Mouse (Mus musculus): ENCODE data around the gene Gjc1. TPM values are rescaled to one million over a fixed set of nuclear protein-coding genes. Genes with fewer than 3 reads are reported as not detected.

The Gjc1 gene
- total and polyA plus RNA-seq, 3 experiments: 0.11 TPM; not detected in 2

DNA sequence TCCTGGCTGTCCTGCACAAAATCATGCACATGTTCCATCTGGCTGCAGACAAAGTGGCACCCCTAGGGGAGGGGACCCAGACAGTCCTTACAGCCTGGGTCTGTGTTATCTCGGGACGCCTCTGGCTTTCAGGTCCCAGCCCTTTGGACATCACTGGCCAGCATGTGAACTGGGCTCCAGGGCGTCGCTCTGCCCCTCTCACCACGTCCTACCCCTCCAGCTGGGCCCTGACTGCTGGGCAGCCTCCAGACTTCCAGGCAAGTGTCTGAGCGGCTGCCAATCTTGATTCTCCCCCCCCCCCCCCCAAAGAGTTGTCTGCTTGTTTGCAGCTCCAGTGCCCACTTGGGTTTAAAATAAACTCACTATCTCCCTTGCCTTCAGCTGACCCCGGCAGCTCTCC lies 36.1 kb downstream of the Gjc1 start:
- Histone ChIP-seq H3K27me3 (ENCODE audit: insufficient read depth, low read length) (peaks cover 21% of the 10 kb centered on the region), H3K9me3 (replicated peaks) (no peaks in the 10 kb centered on the region), H3K4me3 (ENCODE audit: low read depth, low read length) (no peak overlapping the region), H3K36me3 (replicated peaks) (no peaks in the 10 kb centered on the region), H3K4me1 (ENCODE audit: insufficient read depth, low read depth, low read length) (no peaks in the 10 kb centered on the region)
- TF ChIP-seq POLR2AphosphoS5 (IDR thresholded peaks at IDR 0.05; ENCODE audit: insufficient replicate concordance, low read depth, low read length) (no peak), CTCF (IDR thresholded peaks at IDR 0.05; ENCODE audit: low read depth, low read length) (no peak), GATA1 (IDR thresholded peaks at IDR 0.05; ENCODE audit: borderline replicate concordance, low read length) (no peak), TAL1 (conservative IDR thresholded peaks at IDR 0.05; ENCODE audit: low read depth, low read length) (no peak), GATA2 (IDR thresholded peaks at IDR 0.05; ENCODE audit: borderline replicate concordance, low read depth, low read length) (no peak)
- ATAC-seq (ENCODE audit: extremely low read depth, insufficient number of reproducible peaks, low FRiP score, poor library complexity, severe bottlenecking) (no peak), DNase-seq (ENCODE audit: low spot score) (no peak)

DNA sequence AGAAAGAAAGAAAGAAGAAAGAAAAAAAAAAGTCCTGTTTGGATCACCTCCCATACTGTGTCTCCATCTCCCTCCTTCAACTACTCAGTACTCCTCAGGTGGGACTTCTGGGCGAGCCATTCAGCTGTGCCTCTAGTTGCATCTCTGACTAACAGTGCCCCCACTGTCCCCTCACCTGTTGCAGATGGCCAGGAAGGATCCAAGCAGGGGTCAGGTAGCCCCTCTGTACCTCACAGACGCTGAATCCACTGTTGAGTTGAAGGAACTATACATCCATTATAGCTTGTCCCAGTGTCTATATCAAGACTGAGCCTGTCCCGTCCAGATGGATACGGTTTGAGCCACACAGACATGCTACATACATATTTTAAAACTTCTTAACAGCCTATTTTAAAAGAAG lies 38.0 kb downstream of the Gjc1 start:
- Histone ChIP-seq H3K36me3 (replicated peaks) (no peaks in the 10 kb centered on the region), H3K27me3 (ENCODE audit: insufficient read depth, low read length) (peaks cover 32% of the 10 kb centered on the region), H3K4me3 (ENCODE audit: low read depth, low read length) (no peak overlapping the region), H3K4me1 (ENCODE audit: insufficient read depth, low read depth, low read length) (no peaks in the 10 kb centered on the region), H3K9me3 (replicated peaks) (no peaks in the 10 kb centered on the region)
- ATAC-seq (ENCODE audit: extremely low read depth, insufficient number of reproducible peaks, low FRiP score, poor library complexity, severe bottlenecking): no peak
- TF ChIP-seq GATA1 (IDR thresholded peaks at IDR 0.05; ENCODE audit: borderline replicate concordance, low read length) (no peak), TAL1 (conservative IDR thresholded peaks at IDR 0.05; ENCODE audit: low read depth, low read length) (no peak), POLR2AphosphoS5 (IDR thresholded peaks at IDR 0.05; ENCODE audit: insufficient replicate concordance, low read depth, low read length) (no peak), GATA2 (IDR thresholded peaks at IDR 0.05; ENCODE audit: borderline replicate concordance, low read depth, low read length) (no peak), CTCF (IDR thresholded peaks at IDR 0.05; ENCODE audit: low read depth, low read length) (no peak)
- no peak for DNase-seq (ENCODE audit: low spot score)

- H3K9me3 ChIP-seq (replicated peaks): no peaks in the 10 kb centered on the region
- ATAC-seq (ENCODE audit: extremely low read depth, insufficient number of reproducible peaks, low FRiP score, poor library complexity, severe bottlenecking) (no peak), DNase-seq (ENCODE audit: low spot score) (no peak)
- H3K36me3 ChIP-seq (replicated peaks): no peaks in the 10 kb centered on the region
- H3K27me3 ChIP-seq (ENCODE audit: insufficient read depth, low read length): peaks cover 36% of the 10 kb centered on the region
- H3K4me3 ChIP-seq (ENCODE audit: low read depth, low read length): no peak overlapping the region
- H3K4me1 ChIP-seq (ENCODE audit: insufficient read depth, low read depth, low read length): no peaks in the 10 kb centered on the region
- TF ChIP-seq CTCF (IDR thresholded peaks at IDR 0.05; ENCODE audit: low read depth, low read length) (no peak), GATA1 (IDR thresholded peaks at IDR 0.05; ENCODE audit: borderline replicate concordance, low read length) (no peak), GATA2 (IDR thresholded peaks at IDR 0.05; ENCODE audit: borderline replicate concordance, low read depth, low read length) (no peak), POLR2AphosphoS5 (IDR thresholded peaks at IDR 0.05; ENCODE audit: insufficient replicate concordance, low read depth, low read length) (no peak), TAL1 (conservative IDR thresholded peaks at IDR 0.05; ENCODE audit: low read depth, low read length) (no peak)
Measured at GRCm38 (mm10) chr11:102780986-102781351, 38.5 kb downstream of the Gjc1 start.

DNA sequence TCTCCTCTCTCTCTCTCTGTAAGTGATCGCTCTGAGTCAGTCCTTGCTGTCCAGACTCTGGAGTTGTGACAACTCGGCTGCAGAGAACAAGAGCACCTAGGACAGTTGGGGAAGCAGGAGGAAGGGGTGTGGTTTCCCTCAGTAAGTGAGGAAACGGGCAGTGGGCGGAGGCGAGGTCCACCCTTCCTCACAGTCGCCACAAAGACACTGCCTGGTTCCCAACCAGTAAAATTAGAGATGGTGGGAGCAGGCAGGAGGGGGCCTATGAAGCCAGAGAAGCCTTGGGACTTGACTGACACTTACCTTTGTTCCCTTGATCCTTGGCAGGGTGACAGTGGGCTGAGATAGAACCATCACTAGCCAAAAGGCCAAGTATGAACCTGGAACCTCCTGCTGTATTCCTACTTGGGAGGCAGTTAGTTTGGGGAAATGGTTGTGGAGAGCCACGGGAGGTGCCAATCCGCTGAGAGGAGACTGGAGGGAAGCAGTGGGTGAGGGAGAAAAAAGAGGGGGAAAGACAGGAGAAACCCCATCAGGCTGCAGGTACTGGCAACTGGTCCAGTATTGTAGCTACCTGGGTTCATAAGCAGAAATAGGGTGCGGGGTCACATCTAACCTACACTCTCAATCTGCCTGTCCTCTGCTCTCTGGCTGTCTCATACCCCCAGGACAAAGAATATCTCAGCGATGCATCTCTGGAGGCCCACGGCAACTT lies 39.1 kb downstream of the Gjc1 start:
- DNase-seq (ENCODE audit: low spot score) (no peak), ATAC-seq (ENCODE audit: extremely low read depth, insufficient number of reproducible peaks, low FRiP score, poor library complexity, severe bottlenecking) (no peak)
- TF ChIP-seq GATA2 (IDR thresholded peaks at IDR 0.05; ENCODE audit: borderline replicate concordance, low read depth, low read length) (no peak), GATA1 (IDR thresholded peaks at IDR 0.05; ENCODE audit: borderline replicate concordance, low read length) (no peak), CTCF (IDR thresholded peaks at IDR 0.05; ENCODE audit: low read depth, low read length) (no peak), TAL1 (conservative IDR thresholded peaks at IDR 0.05; ENCODE audit: low read depth, low read length) (no peak), POLR2AphosphoS5 (IDR thresholded peaks at IDR 0.05; ENCODE audit: insufficient replicate concordance, low read depth, low read length) (no peak)
- Histone ChIP-seq H3K27me3 (ENCODE audit: insufficient read depth, low read length) (peaks cover 40% of the 10 kb centered on the region), H3K4me1 (ENCODE audit: insufficient read depth, low read depth, low read length) (no peaks in the 10 kb centered on the region), H3K4me3 (ENCODE audit: low read depth, low read length) (no peak overlapping the region), H3K36me3 (replicated peaks) (no peaks in the 10 kb centered on the region), H3K9me3 (replicated peaks) (no peaks in the 10 kb centered on the region)

GRCm38 (mm10) chr11:102779824-102780223 lies 39.7 kb downstream of the Gjc1 start:
- Histone ChIP-seq H3K9me3 (replicated peaks) (no peaks in the 10 kb centered on the region), H3K36me3 (replicated peaks) (no peaks in the 10 kb centered on the region), H3K27me3 (ENCODE audit: insufficient read depth, low read length) (peaks cover 41% of the 10 kb centered on the region), H3K4me1 (ENCODE audit: insufficient read depth, low read depth, low read length) (no peaks in the 10 kb centered on the region), H3K4me3 (ENCODE audit: low read depth, low read length) (no peak overlapping the region)
- TF ChIP-seq GATA1 (IDR thresholded peaks at IDR 0.05; ENCODE audit: borderline replicate concordance, low read length) (no peak), CTCF (IDR thresholded peaks at IDR 0.05; ENCODE audit: low read depth, low read length) (no peak), GATA2 (IDR thresholded peaks at IDR 0.05; ENCODE audit: borderline replicate concordance, low read depth, low read length) (no peak), POLR2AphosphoS5 (IDR thresholded peaks at IDR 0.05; ENCODE audit: insufficient replicate concordance, low read depth, low read length) (no peak), TAL1 (conservative IDR thresholded peaks at IDR 0.05; ENCODE audit: low read depth, low read length) (no peak)
- DNase-seq (ENCODE audit: low spot score) (no peak), ATAC-seq (ENCODE audit: extremely low read depth, insufficient number of reproducible peaks, low FRiP score, poor library complexity, severe bottlenecking) (no peak)

DNA sequence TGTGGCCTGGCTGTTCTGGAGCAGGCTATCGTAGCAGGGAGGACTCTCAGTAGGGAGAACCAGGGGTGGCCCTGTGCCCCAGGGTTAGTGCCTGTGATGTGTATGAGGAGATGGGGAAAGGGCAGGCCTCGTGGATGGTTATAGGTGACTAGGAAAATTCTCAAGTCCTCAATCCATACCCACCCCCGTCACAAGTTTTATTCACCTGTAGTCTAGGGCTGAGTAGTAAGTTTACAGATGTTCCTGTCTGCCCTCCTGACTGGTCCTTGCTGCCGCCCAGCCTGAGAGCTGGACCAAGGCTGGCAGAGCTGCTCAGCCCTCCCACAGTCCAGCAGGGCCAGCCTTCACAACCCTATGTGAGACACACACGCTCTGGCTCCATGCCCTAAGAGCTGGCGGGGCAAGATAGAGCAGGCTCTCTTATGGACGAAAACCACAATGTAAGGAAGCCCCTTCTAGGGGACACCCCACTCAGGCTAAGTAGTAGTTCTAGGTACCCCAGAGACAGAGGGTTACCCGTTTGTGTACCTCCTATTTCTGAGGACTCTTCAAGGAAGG lies 40.3 kb downstream of the Gjc1 start:
- TF ChIP-seq POLR2AphosphoS5 (IDR thresholded peaks at IDR 0.05; ENCODE audit: insufficient replicate concordance, low read depth, low read length) (no peak), CTCF (IDR thresholded peaks at IDR 0.05; ENCODE audit: low read depth, low read length) (no peak), GATA1 (IDR thresholded peaks at IDR 0.05; ENCODE audit: borderline replicate concordance, low read length) (no peak), TAL1 (conservative IDR thresholded peaks at IDR 0.05; ENCODE audit: low read depth, low read length) (no peak), GATA2 (IDR thresholded peaks at IDR 0.05; ENCODE audit: borderline replicate concordance, low read depth, low read length) (no peak)
- H3K36me3 ChIP-seq (replicated peaks): no peaks in the 10 kb centered on the region
- no peaks in the 10 kb centered on the region for H3K9me3 ChIP-seq (replicated peaks)
- no peak overlapping the region for H3K4me3 ChIP-seq (ENCODE audit: low read depth, low read length)
- H3K27me3 ChIP-seq (ENCODE audit: insufficient read depth, low read length): peaks cover 47% of the 10 kb centered on the region
- ATAC-seq (ENCODE audit: extremely low read depth, insufficient number of reproducible peaks, low FRiP score, poor library complexity, severe bottlenecking): no peak
- H3K4me1 ChIP-seq (ENCODE audit: insufficient read depth, low read depth, low read length): peaks cover 6% of the 10 kb centered on the region
- DNase-seq (ENCODE audit: low spot score): no peak

Data from G1E (cell line).